Mouse (Mus musculus): Measurements from ENCODE around the gene Ftl1.

DNA sequence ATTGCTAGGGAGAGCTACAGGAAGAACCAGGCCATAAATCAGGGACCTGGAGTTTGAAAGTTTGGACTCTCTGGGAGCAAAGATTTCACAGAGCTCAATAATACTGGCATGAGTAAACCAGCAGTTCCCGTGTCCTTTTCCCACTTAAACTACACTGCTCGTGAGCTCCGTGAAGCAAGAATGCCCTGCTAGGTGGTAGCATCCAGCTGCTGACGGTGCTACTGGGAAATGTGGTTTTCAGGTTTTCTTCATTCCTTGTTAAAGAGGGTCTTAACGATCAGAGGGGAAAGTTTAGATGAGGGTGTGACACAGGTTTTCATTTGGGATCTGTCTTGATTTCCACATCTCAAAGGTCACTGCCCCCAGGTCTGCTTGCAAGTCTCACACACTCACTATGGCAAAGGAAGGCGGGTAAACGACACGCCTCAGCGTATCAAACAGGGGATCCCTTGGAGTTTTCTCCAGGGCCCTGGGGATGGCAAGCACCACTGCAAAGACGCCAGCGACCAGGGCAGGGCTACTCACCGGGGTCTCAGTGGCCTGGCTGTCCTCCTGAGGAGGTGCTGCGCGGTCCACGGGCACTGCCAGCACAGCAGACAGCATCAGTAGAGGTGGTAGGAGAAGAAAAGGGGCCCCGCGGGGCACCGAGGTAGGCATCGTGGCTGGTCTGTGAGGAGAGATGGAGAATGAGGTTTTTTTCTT is 49.6 kb upstream of the Ftl1 start:
- TF ChIP-seq CTCF (IDR thresholded peaks at IDR 0.05; ENCODE audit: insufficient read depth, low read depth, low read length) (no peak), POLR2A (IDR thresholded peaks at IDR 0.05; ENCODE audit: insufficient read depth, low read depth, low read length) (no peak)
